Mouse (Mus musculus) megakaryocyte-erythroid progenitor cell, adult 5 weeks (primary cell): Measurements from ENCODE around the gene Ly6g6f. TPM values are rescaled to one million over a fixed set of nuclear protein-coding genes. Genes with fewer than 3 reads are reported as not detected.

ENCODE experiments used
- polyA plus RNA-seq: library from polyadenylated mRNA; stranded (reverse); fragments of >175 nt; gene quantifications from 2 replicates; pipeline ENCODE4 v1.2.3, GENCODE M21; 2012

The Ly6g6f gene
- 0.06 and 0.28 TPM in 2 replicates for polyA plus RNA-seq

DNA sequence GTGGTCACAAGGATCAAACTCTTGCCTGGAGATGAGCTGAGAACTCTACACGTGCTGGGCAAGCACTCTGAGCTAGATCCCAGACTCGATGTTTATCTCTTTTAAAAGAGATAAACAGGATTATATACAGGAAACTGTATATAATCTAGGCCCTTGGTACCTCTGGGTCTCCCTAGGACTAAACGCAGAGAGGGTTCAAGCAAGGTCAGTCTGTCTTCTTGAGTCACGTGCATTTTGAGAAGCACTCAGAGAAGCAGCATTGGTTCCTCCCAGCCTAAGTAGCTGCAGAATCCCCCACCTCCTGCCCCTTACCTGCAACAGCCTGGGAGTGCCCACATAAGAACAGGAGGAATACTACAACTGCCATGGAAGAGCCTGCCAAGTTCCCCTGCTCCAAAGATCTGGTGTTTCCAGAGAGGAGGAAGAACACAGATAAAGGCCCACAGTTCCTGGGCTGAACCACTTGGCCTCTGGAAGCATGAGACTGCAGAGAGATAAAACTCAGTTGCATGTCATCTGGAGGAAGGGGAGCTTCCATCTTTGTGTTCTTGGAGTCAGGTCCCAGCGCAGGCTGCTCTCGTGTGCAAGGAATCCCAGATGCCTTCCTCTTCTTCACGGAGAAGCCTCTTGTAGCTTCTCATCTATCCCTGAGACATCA, at the start of gene Ly6g6f:
Gene Ly6g6f (minus strand): TSS at position 403 of the 658 bp plus-strand sequence.

DNA sequence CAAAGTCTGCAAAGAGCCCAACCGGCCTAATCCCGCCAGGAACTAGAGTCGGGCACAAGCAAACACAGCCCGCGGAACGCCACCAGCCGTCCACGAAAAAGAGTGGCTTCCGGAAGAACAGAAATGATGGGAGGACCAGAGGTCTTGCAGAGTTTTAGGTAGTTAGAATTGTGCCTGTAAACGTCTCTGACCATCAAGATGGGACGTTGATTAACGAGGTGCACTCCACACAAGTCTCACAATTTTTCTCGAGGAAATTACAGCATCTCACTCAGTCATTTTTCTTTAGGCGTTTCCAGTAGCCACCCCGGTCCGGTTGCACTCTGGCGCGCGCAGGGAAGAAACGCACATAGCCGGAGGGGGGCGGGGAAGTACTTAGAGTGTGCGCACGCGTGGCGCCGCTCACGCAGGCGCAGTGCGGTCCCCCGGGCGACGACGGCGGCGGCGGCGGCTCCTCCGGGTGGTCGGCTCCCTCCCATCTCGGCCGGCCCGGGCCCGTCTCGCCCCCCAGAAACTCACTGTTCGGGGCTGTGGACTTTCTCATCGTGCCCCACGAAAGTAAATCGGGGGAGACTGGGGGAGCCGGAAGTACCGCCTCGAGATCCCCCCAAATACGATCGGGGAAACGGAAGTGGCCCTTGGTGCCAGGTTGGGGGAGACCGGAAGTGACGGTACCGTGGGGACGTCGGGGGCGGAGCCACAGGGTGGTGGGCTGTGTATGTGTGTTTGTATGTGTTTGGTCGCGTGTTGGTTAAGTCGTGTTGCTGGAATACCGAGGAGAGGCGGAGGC, 49.6 kb upstream of the Ly6g6f start, which contains the start of gene Bag6:
Gene Bag6 (plus strand): TSS at position 378 of the 790 bp plus-strand sequence.

DNA sequence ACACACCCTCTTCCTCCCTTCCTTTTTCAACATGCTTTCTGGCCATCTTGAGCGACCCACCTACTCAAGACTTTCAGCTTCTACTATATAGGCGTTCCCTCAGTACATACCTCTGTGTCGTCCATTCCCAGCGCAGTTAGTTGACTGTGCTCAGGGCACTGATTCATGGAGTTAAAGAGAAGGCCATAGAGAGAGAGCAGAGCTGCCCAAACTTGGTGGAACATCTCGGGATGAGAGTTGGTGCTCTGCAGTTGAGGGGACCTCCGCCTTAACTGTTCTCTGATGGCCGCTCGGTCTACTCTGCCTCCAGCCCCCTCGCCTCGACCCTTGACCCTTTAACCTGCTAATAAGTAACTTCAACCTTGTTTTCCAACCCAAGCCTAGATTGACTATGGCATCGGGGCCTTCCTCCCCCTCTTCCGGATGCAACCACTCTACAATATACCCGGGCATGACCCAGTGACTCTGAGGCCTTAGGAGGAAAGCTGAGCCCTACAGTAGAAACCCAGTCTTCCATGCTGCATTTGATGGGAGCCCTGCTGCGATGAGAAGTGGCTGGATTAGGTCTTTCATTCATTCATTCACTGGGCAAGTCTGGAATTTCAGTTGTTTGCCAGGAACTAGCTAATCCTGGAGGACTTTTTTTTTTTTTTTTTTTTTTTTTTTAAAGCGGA, 46.2 kb upstream of the Ly6g6f start, which contains the start of gene Apom:
Gene Apom (minus strand): TSS at position 551 of the 674 bp plus-strand sequence.

DNA sequence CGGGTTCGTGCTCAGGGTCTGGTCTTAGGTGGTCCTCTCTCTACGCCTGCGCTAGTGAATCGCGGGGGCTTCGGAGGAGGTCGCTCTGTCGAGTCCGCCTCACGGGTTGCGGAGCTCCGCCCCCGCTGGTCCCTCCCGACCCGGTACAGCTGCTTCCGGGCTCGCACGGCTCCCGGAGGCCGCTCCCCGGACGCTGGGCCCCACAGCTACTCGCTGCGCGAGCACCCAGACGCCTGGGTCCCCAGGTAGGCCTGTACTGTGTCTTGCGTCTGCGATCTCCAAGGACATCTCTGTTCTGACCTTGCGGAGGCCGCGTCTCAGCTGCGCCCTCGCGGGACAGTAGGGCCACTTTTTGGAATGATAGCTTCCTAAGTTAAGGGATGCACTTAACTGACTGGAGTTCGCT, 40.8 kb upstream of the Ly6g6f start, which contains the start of gene D17H6S53E:
Gene D17H6S53E (plus strand): TSS at position 168 of the 406 bp plus-strand sequence.

DNA sequence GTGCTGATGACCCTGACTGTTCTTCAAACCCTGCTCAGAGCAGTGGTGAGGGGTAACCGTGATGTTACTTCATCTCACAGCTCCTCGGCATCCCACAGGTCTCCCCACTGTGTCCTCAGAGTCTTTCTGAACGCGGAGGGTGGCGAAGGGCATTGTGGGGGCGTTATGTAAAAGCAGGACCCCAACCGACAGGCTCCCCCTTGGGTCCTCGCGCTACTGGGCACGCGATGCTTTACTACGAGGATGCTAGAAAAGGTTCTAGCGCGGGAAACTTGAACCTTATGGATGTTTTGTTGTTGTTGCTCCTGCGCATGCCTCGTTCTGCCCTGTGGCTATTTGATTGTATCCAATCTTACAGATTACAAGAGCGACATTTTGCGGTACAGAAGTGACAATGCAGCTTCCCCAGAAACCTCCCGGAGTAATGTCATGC, 36.5 kb upstream of the Ly6g6f start, which contains the start of gene Csnk2b:
Gene Csnk2b (minus strand): TSS at position 183 of the 433 bp plus-strand sequence.

DNA sequence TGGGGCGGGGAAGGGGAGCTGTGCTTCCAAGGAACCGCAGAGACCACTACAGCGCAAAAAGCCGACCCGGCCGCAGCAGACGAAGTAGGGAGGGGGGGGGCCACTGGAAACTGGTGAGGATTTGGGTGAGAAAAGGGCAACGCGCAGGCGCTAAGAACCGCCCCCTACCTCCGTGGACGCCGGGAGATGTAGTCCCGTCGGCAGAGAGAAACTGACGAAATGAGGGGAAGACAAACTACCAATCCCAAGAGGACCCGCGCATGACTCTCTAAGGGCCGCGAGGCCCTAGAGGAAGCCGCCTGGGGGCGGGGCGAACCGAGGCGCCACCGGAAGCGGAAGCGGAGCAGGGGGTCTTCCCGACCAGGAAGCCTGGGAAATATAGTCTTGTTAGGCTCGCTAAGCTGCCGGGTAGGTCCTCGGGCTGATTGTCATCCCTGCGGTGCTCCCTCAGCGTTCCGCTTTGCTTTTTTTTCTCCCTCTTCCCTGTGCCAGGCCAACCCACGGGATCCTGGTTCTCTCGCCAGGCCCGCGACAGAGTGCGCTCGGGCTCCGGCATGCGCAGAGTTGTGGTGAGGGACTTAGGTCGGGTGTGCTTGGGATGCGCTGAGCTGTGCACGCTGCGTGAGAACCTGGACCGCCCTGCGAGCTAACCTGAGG, 35.9 kb upstream of the Ly6g6f start, which contains the start of gene Gpank1:
Gene Gpank1 (plus strand): TSS at position 313 of the 657 bp plus-strand sequence.

DNA sequence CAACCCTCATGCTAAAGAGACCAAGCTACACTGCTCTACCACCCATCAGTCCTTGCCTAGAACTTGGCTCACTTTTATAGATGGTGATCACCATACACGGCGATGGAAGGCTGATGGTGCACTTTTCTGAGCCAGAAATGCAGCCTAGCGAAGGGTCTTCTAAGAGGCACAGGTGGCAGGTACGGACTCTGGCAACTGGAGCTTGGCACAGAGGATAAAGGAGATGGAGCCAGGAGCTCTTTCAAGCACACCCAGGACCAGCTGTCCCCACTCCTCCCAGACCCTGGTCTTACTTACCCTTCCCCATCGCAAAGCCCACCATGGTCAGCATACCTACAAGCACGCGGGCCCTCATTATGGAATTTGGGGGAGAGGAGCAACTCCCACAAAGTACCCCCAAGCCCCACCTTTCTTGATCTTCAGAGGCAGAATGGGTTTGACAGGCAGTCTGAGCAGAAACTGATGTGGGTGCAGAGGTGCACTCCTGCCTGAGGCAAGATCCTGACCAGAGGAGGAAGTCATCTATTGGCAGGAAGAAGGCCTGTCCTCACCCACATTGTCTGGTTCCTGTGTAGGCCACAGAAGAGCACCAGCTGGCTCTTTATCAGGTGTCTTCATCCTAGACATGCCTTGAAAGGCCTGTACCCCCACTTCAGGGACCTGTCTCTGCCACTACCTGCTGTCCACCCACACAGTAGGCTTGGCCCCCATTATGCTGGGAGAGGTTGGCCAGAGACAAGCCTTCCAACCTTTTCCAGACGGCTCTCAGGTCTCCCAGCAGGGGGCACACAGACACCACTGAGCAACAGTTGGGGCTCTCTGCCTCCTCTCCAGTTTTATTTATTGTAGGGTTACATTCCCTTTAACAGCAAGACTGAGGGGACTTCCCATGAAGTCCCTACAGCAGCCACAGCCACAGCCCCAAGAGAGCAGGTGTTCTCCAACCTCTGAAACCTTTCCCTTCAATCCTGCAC, 29.9 kb upstream of the Ly6g6f start, which contains the start of gene Ly6g5b:
Gene Ly6g5b (minus strand): TSS at position 383 of the 974 bp plus-strand sequence.

DNA sequence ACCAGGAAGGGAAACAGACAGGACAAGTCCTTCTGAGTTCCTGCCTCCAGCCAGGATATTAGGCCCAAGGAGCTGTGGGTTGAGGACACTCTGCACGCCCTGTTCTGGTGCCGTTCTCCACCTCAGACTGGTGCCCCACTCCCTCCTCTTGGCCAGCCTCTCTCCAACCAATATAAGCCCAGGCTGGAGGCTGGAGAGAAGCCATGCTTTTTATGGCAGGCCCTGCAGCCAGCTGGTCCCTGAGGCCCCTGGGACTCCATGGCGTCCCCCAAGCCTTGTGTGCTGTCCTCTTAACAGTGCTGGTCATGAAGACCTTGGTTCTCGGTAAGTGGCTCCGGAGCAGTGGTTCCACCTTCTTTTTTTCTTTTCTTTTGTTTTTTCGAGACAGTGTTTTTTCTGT, 22.7 kb upstream of the Ly6g6f start, which contains the start of gene Ly6g5c:
Gene Ly6g5c (plus strand): TSS at position 183 of the 400 bp plus-strand sequence.

DNA sequence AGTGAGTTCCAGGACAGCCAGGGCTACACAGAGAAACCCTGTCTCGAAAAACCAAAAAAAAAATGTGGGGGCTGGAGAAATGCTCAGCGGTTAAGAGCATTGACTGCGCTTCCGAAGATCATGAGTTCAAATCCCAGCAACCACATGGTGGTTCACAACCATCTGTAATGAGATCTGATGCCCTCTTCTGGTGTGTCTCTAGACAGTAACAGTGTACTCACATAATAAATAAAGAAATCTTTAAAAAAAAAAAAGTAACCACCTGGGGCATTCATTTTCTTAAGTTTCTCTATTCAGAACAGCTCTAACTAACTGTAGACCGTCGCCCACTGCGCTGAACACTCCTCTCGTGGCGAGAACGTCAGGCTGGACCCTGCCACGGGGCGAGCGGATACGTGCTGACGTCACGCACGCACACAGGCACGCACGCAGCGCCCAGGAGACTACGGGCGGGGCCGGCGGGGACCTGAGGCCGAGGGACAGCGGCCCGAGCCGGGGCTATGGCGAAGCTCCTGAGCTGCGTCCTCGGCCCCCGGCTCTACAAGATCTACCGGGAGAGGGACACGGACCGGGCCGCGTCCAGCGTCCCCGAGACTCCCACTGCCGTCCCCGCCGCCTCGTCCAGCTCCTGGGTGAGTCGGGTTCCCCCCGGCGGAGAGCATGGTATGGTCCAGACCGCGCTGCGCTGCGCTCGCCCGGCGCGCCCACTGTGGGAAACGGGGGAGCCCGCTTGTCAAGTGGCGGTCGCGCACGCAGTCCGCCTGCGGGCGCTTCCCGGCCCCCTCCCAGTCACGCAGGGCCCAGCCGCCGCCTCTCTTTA, 3.6 kb upstream of the Ly6g6f start, which contains the start of gene Abhd16a:
Gene Abhd16a (plus strand): TSS at position 439 of the 820 bp plus-strand sequence.

DNA sequence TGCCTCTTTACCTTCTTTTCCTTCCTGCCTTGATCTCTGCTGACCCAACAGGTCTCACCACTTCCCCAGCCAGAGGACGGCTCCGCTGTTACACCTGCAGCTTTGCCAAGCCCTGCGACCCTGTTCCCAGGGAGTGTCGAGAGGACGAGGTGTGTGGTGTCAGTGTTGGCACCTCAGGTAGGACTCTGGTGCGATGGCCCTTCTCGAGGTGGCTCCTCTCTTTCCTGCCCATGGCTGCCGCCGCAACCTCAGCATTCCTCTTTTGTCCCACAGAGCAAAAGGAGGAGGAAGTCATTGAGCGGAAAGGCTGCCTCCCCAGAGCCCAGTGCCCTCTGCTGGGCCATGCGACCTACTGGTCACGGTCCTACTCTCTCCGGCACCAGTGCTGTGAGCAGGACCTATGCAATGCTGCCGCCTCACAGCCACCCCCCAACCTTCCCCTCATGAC, 7.6 kb downstream of the Ly6g6f start, which contains the start of gene Ly6g6d:
Gene Ly6g6d (minus strand): TSS at position 280 of the 448 bp plus-strand sequence.

DNA sequence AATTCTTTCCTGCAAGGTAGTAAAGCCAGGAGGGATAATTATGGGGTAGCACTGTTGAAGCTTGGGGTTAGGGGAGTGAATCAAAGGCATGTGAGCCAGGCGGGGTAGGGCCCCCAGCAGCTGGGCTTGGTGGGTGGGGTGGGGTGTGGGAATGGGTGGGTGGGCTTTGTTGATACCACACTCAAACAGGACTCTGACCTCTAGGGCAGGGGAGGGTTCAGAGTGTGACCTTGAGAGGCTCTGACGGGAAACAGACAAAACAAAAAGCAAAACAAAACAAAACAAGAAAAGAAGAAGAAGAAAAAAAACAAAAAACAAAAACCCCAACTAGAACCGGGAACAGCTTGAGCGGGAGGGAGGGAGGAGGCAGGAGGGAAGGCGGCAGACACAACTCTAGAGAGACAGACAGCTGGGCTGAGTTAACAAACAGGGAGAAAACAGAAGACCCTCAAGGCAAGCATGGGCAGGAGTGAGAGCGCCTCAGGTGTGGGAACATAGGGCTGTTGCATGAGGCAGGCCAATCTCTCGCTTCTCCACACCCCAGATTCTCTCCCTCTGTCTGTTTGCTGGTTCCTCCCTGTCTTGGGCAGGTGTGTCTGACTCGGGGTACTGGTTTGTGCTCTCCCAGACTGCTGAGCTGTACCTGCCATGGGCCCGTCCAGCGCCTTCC, 8.8 kb downstream of the Ly6g6f start, which contains the start of gene Ly6g6e:
Gene Ly6g6e (plus strand): TSS at position 396 of the 670 bp plus-strand sequence.

DNA sequence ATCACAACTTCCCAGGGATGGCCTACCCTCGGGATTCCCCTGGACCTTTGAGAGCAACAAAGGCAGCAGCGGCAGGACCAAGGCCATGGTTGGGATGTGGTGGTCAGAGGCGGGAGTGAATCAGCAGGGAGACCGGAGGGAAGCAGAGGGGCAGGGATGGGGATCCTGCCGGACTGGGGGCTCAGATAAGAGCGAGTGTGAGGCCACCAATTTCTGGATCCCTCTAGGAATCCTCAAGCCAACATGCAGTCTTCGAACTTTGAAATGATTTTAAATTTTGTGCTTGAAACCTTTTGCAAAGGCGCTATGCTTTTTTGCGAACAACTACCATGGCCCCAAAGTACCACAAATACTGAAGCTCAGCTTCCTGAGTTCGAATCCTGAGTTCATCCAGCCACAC, 19.3 kb downstream of the Ly6g6f start, which contains the start of gene Mpig6b:
Gene Mpig6b (minus strand): TSS at position 101 of the 400 bp plus-strand sequence.

DNA sequence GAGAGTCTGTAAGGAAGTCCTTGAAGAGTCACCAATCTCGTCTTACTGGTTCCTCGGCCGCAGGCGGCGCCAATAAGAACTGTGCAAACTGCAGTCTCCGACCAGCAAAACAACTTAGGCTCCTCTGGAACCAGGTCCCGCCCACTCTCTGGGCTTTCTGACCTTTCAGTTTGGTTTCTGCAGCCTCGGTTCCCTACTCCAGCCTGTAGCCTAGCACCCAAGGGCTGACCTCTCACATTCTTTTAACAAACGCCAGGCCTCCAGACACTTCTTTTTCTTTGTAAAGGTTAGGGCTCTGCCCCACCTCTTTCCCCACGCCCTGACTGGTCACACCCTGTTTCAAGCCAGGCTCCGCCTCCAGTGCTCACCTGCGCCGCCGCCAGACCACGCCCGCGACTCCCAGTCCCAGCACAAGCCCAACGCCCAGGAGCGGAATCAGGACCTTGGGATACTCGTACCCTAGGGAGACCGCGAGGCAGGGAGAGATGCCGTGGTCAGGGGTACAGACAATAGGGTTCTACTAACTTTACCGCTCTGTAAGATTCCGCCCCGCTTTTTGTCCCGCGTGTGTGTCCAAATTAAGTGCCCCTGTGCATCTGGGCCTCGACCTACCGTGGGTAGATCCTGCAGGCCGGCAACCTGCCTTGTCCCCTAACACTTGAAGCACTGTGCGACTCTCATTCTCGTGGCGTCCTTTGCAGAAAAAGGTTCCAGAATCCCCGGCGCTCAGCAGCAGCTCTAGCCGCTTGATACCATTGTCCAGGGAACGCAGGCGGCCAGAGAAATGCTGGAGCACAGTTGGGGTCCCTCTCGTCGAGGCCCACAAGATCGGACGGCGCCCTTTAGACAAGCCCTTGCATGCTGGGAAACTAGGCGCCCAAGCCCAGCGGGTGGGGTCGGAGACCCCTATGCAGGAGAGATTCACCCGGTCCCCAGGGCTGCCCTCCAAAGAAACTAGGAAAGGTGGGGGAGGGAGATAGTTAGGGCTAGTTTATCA, 20.2 kb downstream of the Ly6g6f start, which contains the start of gene Ly6g6c:
Gene Ly6g6c (plus strand): TSS at position 438 of the 997 bp plus-strand sequence.

DNA sequence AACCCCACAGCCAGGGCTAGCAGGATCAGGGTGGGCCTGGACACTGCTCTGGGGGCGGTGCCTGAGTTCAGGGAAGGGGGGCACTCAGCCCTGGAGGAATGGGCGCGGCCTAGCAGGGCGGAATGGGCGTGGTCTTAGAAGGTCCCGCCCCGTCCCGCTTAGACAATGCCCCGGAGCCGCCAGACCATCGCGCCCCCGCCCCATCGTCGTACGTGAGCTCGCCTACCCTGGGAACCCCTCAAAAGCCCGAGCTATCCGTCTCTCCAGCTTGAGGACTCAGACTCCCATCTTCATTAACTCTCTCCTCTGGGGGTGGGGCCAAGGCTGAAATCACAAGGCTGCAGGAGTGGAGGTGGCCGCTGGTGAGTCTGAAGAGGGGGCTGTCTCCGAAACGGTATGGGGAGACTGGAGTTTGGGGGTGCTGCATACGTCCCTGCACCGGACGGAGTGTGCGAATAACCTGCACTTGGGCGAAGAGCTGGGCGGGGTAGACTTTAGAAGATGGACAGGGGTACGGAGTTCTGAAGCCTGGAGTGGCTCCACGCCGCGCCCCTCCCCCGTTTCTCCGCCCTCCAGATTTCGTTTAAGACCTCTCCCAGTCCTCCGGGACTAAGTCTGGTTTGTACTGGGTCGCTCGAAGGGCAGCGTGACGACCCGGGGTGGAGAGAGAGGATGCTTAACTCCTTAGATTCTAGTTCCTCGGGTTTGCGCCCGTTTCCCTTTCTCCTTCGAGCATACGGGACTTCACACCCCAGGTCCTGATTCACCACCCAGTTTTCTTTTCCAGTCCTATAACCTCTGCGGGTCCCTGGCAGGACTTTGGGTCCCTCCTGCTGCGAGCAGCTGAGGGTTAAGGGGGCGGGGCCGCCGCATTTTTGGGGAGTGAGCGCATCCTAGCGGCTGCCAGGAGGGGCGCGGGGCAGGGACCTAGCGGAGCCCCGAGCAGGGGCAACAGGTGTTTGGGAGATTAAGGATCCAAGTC, 26.2 kb downstream of the Ly6g6f start, which contains the start of gene Ddah2:
Gene Ddah2 (plus strand): TSS at position 125 of the 982 bp plus-strand sequence.

DNA sequence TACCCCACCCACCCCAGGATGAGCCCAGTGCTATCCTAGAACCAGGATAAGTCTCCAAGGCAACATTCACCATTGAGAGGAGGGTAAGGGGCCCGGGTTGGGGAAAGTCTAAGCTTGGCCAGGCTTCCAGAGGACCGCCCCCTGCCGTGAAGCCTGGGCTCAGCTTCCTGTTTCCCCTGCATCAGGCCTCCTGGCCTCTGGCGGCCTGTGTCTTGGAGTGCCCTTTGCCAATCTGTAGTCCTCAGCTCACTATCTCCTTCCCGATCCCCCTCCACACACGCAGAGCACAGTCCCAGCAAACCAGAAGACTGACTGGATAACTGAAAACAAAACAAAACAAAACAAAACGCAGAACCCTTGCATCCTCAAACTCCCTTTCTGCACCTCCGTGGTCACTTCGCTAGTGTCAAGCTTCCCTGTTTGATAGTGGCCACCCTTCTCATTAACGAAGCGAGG, 35.8 kb downstream of the Ly6g6f start, which contains the start of gene Clic1:
Gene Clic1 (plus strand): TSS at position 406 of the 456 bp plus-strand sequence.

